ENCODE assay signal across 11 mouse cellular contexts in genomic region chr10:111801794-111802359, GRCm38 (mm10).
A peak's percentile ranks its signal among the peaks of the same experiment; 100 is the strongest.
DNase-seq lines count a peak whose midpoint lies in the region; ATAC-seq and TF ChIP-seq lines count a peak whose summit lies in the region.
"Had no signal": no experiment of that assay in that cellular context is flagged by ENCODE, and none has a peak within 500 bp of the region (broad histone marks: within the 10 kb centered on the region; RNA-seq: fewer than 3 reads in every experiment).

No protein-coding gene starts in this region.

- H3K36me3 ChIP-seq in kidney, embryonic 14.5 days (ENCODE audit: control insufficient read depth, insufficient read depth, low read length), result no peaks in the 10 kb centered on the region
- H3K36me3 ChIP-seq in limb, embryonic 14.5 days (ENCODE audit: control insufficient read depth, insufficient read depth, low read length), result no peaks in the 10 kb centered on the region

- peaks cover 23% of the 10 kb centered on the region for H3K4me1 ChIP-seq in kidney, embryonic 14.5 days (ENCODE audit: control insufficient read depth, insufficient read depth, low read length)
- H3K4me1 ChIP-seq in limb, embryonic 14.5 days (ENCODE audit: control insufficient read depth, insufficient read depth, low read length), result peaks cover 49% of the 10 kb centered on the region

- H3K27me3 ChIP-seq in kidney, embryonic 14.5 days (ENCODE audit: control insufficient read depth, insufficient read depth, low read length), result no peaks in the 10 kb centered on the region
- no peaks in the 10 kb centered on the region for H3K27me3 ChIP-seq in limb, embryonic 14.5 days (ENCODE audit: control insufficient read depth, insufficient read depth, low read length)

- no peak overlapping the region for H3K4me3 ChIP-seq in kidney, embryonic 14.5 days (ENCODE audit: low read length)
- no peak overlapping the region for H3K4me3 ChIP-seq in limb, embryonic 14.5 days (replicated peaks; ENCODE audit: low read length)

- intact Hi-C loops in gastrocnemius, postnatal 14 days (cut with DNase I; ENCODE audit: low total_unique reads), result no loop called here

- peak overlapping the region; percentile 38; the same call in 1 of the 2 replicates for H3K27ac ChIP-seq in kidney, embryonic 14.5 days (ENCODE audit: low read depth, low read length)
- peak overlapping the region; percentile 63 for H3K27ac ChIP-seq in limb, embryonic 14.5 days (replicated peaks; ENCODE audit: low read depth, low read length)
- H3K27ac ChIP-seq: macrophage had no signal

- H3K9ac ChIP-seq in kidney, embryonic 14.5 days (ENCODE audit: low read depth, low read length), result no peak overlapping the region
- H3K9ac ChIP-seq in limb, embryonic 14.5 days (ENCODE audit: low read depth, low read length, severe bottlenecking), result no peak overlapping the region

- no peaks in the 10 kb centered on the region for H3K9me3 ChIP-seq in kidney, embryonic 14.5 days (ENCODE audit: control insufficient read depth, low read length)
- H3K9me3 ChIP-seq in limb, embryonic 14.5 days (ENCODE audit: control insufficient read depth, low read length), result no peaks in the 10 kb centered on the region

- 13% methylated on average over 12 of the region's 12 CpGs for WGBS in kidney, embryonic 14.5 days
- 20% methylated on average over 12 of the region's 12 CpGs for WGBS in limb, embryonic 14.5 days

- peak; percentile 88 for ATAC-seq in kidney, embryonic 14.5 days (ENCODE audit: low FRiP score, low TSS enrichment)
- peak; percentile 62 for ATAC-seq in limb, embryonic 14.5 days (ENCODE audit: low FRiP score, low read depth)
- ATAC-seq in megakaryocyte-erythroid progenitor cell, adult 5-6 weeks (replicated peaks; ENCODE audit: low FRiP score, low TSS enrichment, poor library complexity, severe bottlenecking), result no peak
- ATAC-seq: activated CD4-positive, CD25-positive, alpha-beta regulatory T cell, adult 4 months had no signal

- H3K4me2 ChIP-seq in kidney, embryonic 14.5 days (replicated peaks; ENCODE audit: low read depth, low read length), result no peak overlapping the region
- no peak overlapping the region for H3K4me2 ChIP-seq in limb, embryonic 14.5 days (replicated peaks; ENCODE audit: low read depth, low read length, severe bottlenecking)

- TF ChIP-seq POLR2A in limb, embryonic 14.5 days (IDR thresholded peaks at IDR 0.05; ENCODE audit: borderline replicate concordance, extremely low read depth, insufficient read depth, insufficient read length), result no peak

- DNase-seq in kidney, adult 9 months, result no peak
- peak; percentile 49 for DNase-seq in embryo, embryonic 9.5 days (ENCODE audit: extremely low spot score)
- peak; percentile 49 for DNase-seq in gastrocnemius, postnatal 14 days
- peak; percentile 72 for DNase-seq in limb, embryonic 14.5 days (ENCODE audit: low spot score)
- DNase-seq in thymus, postnatal 0 days (ENCODE audit: low spot score), result no peak
- DNase-seq in lung, postnatal 10 days, result no peak
- DNase-seq: right cerebral cortex, postnatal 14 days had no signal

Comparison
In these comparisons a context has a peak if more than half of its experiments do, and no peak if none do; other contexts are left out.
1. DNase-seq: peak in embryo, embryonic 9.5 days (single experiment), gastrocnemius, postnatal 14 days (single experiment) and limb, embryonic 14.5 days (single experiment); none in kidney, adult 9 months (single experiment), thymus, postnatal 0 days (single experiment) and lung, postnatal 10 days (single experiment).